Mouse (Mus musculus) forebrain, embryonic 13.5 days (tissue): ENCODE measurements at regions not wholly inside any gene's neighbourhood (a gene's known extent, or its start where the extent isn't known, plus 50 kb on each side); places are given as distances from the start of the nearest gene placed in this dataset.

Source experiments
- ATAC-seq: fragments of 200-750 bp; cut with Nextera tagmentation; 2 replicates; pipeline ENCODE4 v1.8.0; 2017
- H3K27ac ChIP-seq: fragments of 300-500 bp; sonication (generic); 2 replicates; pipeline ENCODE4 v1.5.1; 2015; ENCODE audit warnings: inconsistent platforms, mild to moderate bottlenecking, moderate library complexity
- H3K27me3 ChIP-seq: fragments of 300-500 bp; sonication (generic); 2 replicates; pipeline ENCODE4 v1.6.1; 2015; ENCODE audit warnings: mild to moderate bottlenecking, inconsistent platforms
- H3K36me3 ChIP-seq: fragments of 300-500 bp; sonication (generic); 2 replicates; pipeline ENCODE4 v1.6.1; 2015; ENCODE audit warnings: mild to moderate bottlenecking, inconsistent platforms; ENCODE audit not compliant: poor library complexity, severe bottlenecking
- H3K4me1 ChIP-seq: fragments of 300-500 bp; sonication (generic); 2 replicates; pipeline ENCODE4 v1.6.1; 2015; ENCODE audit warnings: inconsistent platforms
- H3K4me2 ChIP-seq: fragments of 300-500 bp; sonication (generic); 2 replicates; pipeline ENCODE4 v1.6.1; 2015; ENCODE audit warnings: inconsistent platforms, mild to moderate bottlenecking, moderate library complexity
- H3K4me3 ChIP-seq: fragments of 300-500 bp; sonication (generic); 2 replicates; pipeline ENCODE4 v1.5.1; 2015; ENCODE audit warnings: mild to moderate bottlenecking, inconsistent platforms
- H3K9ac ChIP-seq: fragments of 300-500 bp; sonication (generic); 2 replicates; pipeline ENCODE4 v1.6.1; 2015; ENCODE audit warnings: mild to moderate bottlenecking, inconsistent platforms
- H3K9me3 ChIP-seq: fragments of 300-500 bp; sonication (generic); replicated peaks from 2 replicates; pipeline ENCODE4 v1.6.1; 2016; ENCODE audit warnings: inconsistent platforms
- WGBS: fragments of 180-500 bp; shearing (Covaris S2); methylation state at CpG from one replicate; pipeline ENCODE4 v1.1.7; 2015; 5-methylcytosine and 5-hydroxymethylcytosine counted together

DNA sequence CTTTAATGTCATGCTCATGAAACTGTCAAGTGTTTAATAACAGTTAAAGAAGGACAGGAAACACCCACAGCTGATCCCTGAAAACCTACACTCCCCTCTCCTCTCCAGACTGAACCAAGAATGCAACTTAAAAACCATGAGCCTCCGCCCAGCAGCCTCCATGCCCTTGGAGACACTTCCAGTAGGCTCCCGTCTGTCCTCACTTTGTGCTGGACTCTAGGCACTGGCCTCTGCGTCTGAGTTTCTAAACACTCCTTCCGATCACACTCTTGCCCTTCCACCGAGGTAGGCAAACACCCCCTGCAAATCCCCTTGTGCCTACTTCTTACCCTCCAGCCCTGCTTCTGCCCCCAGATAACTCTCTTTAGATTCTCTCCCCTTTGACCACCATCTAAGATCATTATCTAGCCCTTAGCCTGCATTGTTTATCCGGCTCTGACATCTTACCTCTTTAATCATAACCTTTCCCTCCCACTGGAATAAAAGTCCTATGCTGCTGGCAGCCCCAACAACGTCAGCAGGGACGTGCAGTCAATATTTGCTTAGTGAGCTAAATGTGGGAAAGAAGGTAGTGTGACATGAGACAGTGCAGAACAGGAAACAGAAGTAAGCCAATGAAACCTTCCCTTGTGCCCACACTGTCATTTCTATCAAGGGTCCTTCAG is 52.5 kb upstream of the Dhx40 start:
- ATAC-seq = no peak
- Histone ChIP-seq H3K27ac (no peak overlapping the region), H3K4me2 (no peak overlapping the region), H3K4me1 (0 out of 2 replicates have a peak, but pooled peaks cover 4% of the 10 kb centered on the region), H3K9me3 (no peaks in the 10 kb centered on the region), H3K9ac (no peak overlapping the region), H3K36me3 (no peaks in the 10 kb centered on the region), H3K27me3 (no peaks in the 10 kb centered on the region), H3K4me3 (no peak overlapping the region)
- 85% methylated on average over 8 of the region's 8 CpGs for WGBS

- ATAC-seq = no peak
- Histone ChIP-seq H3K4me2 (no peak overlapping the region), H3K27me3 (no peaks in the 10 kb centered on the region), H3K27ac (no peak overlapping the region), H3K9ac (no peak overlapping the region), H3K36me3 (no peaks in the 10 kb centered on the region), H3K4me1 (0 out of 2 replicates have a peak, but pooled peaks cover 4% of the 10 kb centered on the region), H3K9me3 (no peaks in the 10 kb centered on the region), H3K4me3 (no peak overlapping the region)
- WGBS = 86% methylated on average over 9 of the region's 9 CpGs
Measured at GRCm38 (mm10) chr11:86859236-86859817, 51.8 kb upstream of the Dhx40 start.

DNA sequence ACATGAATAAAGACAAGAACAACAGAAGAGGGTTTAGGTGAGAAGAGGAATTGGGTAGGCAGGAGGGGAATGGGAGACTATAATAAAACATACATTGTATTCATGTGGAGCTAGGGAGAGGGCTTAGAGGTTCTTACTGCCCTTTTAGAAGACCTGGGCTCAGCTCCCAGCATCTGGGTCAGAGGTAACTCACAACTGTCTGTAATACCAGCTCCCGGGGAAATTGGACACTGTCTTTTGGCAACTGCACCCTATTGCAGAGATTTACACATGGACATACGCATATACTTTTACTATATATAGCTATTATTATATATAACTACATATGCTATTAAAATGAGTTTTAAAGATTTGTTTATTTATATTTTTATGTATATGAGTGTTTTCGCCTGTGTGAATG is 50.7 kb upstream of the Dhx40 start:
- Histone ChIP-seq H3K27me3 (no peaks in the 10 kb centered on the region), H3K9me3 (no peaks in the 10 kb centered on the region), H3K4me3 (no peak overlapping the region), H3K9ac (no peak overlapping the region), H3K27ac (no peak overlapping the region), H3K4me1 (0 out of 2 replicates have a peak, but pooled peaks cover 4% of the 10 kb centered on the region), H3K36me3 (no peaks in the 10 kb centered on the region), H3K4me2 (no peak overlapping the region)
- no peak for ATAC-seq
- 94% methylated on average over 3 of the region's 3 CpGs for WGBS
